Mouse (Mus musculus) layer of hippocampus, adult 8-10 months (tissue): ENCODE data around the gene Ankrd44. TPM values are rescaled to one million over a fixed set of nuclear protein-coding genes. Genes with fewer than 3 reads are reported as not detected.

Experiments
- DNase-seq, 2 experiments: peaks; one replicate each; pipeline ENCODE4 v3.0.0; 2022; ENCODE audit warnings: low spot score in 2 of 2
- total RNA-seq, 4 experiments: library from RNA; stranded (reverse); gene quantifications; 2 replicates each; pipeline ENCODE4 v1.2.4; 2022

Ankrd44 gene
- total RNA-seq, 4 experiments from 2014 or later = 11.5 to 27.2 (median 18.7) TPM

DNA sequence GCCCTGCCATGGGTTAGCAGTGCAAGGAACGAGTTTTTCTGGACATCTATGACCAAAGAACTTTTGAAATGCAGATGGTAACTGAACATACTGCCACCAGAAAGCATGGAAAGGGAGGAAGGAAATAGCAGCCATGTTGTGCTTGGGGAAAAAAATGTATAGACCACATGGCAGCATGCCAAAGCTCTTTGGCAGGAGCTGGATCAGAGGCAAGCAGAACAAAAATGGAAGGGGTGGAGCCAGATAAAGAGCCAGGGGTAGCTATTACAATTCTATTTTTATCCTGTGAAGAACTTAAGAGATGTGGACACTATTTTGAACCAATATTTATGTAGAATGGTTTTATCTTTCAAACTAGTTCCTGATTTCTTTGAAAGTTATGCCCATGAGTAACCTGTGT, 215.6 kb downstream of the Ankrd44 start:
- DNase-seq = no peak

GRCm38 (mm10) chr1:54707888-54708565, 218.2 kb downstream of the Ankrd44 start:
- peak; percentile 24 to 29 for DNase-seq

- DNase-seq = no peak
Observed at GRCm38 (mm10) chr1:54707036-54707887, 218.9 kb downstream of the Ankrd44 start.

GRCm38 (mm10) chr1:54706621-54707020, 219.6 kb downstream of the Ankrd44 start:
- no peak for DNase-seq

DNA sequence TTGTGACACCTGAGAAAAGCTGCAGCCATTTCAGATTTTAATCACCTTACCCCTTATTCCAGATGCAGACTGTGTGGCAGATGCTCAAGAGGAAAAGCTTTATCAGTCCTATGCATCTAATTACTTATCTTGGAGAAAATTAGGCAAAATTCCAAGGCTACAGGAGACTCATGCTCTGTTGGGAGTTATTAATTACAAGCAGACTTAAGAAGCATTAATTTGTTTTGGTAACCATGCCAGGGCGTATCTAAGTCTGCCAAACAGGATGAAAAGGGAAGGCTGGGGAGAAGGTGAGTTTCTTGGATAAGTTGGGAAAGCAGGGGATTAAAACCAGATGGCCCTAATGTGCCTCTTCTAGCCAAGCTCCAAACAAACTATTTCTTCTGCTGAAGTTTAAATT, 222.7 kb downstream of the Ankrd44 start:
- DNase-seq = no peak

DNA sequence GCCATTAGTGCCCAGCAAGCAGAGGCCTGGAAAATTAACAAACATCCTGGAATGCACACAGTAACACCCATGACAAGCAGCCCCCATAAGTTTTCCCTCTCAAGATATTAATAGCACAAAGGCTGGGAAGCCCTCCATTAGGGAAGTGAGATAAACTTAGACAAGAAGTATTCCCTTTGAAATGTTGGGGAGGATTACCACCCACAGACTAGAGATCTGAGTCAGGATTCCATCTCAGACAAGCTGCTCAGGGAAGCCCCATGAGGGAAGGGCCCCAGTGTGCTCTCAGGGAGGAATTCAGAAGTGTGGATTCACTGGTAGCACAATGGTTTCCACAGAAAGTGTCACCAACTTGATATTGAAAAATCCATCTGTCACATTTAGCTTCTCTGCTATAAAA, 223.3 kb downstream of the Ankrd44 start:
- DNase-seq = no peak

DNA sequence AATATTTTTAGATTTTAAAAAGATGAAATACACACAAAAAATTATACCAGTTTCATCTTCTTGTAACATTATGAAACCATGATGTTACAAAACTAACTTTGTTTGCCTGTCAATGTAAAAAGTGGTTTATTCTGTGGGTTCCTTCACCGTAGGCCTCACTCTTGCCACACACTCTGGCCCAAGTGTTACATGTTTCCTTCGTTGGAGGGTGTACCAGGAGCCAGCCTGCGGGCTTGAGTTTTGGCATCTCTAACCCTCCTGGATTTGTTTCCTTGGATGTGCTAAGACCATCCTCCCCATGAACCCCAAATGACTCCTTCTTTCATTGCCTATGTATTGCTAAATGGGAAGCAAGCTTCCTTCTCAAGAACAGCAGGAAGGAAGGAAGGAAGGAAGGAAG, 230.8 kb downstream of the Ankrd44 start:
- DNase-seq = no peak

DNA sequence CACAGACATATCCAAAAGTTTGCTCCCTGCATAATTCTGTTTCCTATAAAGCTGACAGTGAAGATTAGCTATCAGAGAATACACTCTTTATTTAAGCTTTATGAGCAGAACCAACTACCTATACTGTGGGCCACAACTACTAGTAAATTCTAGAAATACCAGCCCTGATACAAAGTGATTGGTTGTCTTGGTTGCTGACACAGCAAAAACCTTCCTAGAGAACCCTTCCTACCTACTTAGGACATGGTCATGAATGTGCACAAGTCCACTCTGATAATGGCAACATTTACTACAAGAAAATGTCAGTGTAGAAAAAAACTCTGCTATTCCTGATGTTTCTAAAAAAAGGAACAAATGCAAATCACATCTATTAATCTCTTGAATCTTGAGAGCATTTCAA, 234.4 kb downstream of the Ankrd44 start:
- no peak for DNase-seq

GRCm38 (mm10) chr1:54690291-54690965, 235.8 kb downstream of the Ankrd44 start:
- DNase-seq = no peak

DNA sequence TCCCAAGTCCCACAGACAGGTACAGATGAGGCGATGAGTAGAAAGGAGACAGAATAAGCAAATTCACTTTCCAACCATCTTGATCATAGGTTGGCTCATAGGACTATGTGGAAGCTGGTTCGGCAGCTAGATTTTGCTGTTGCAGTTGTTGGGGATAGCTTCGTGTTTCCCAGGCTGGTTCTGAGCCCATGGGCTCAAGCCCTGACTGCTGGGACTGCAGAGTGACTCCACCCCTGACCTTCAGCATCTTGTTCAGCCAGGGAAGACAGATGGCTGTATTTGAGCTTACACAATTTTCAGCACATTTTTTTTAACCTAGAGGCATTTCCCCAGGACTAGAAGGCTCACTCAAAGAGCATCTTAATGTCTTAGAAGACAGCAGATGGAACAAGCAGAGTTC, 237.7 kb downstream of the Ankrd44 start:
- DNase-seq = no peak

DNA sequence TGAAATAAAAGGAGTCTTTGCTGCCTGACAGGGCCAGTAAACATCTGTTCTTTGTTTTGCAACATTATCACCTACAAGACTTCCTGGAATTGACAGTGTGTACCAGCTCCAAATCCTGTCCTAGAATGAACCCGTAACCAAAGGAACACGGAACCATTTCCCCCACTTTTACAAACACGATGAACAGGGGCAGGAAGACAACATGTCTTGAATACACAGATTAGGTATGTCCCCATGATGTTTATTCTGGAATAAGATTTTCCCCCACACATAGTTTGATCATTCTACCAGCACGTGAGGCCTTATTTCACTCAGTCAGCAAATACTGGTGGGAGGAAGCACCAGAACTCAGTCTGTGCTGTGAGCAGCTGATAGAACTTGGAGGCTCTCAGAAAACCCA, 241.9 kb downstream of the Ankrd44 start:
- no peak for DNase-seq

GRCm38 (mm10) chr1:54679556-54679955, 246.6 kb downstream of the Ankrd44 start:
- no peak for DNase-seq

DNA sequence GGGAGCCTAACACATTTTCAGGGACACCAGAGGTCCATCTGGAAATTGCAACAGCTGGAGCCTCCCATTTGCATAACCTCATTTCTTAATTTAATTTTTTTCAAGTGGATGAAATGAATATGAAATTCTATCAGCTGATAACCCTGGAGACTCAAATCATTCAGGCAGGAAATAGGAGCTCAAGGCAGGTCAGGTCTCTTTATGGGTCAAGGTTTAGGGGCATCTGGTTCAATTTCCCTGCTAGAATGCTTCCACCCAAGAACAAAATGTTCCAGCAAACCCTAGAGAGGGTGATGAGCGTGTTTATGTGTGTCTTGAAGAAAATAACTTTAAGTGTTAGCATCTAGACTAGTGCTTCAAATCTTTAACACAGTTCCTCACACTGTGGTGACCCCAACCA, 248.2 kb downstream of the Ankrd44 start:
- DNase-seq = no peak

DNA sequence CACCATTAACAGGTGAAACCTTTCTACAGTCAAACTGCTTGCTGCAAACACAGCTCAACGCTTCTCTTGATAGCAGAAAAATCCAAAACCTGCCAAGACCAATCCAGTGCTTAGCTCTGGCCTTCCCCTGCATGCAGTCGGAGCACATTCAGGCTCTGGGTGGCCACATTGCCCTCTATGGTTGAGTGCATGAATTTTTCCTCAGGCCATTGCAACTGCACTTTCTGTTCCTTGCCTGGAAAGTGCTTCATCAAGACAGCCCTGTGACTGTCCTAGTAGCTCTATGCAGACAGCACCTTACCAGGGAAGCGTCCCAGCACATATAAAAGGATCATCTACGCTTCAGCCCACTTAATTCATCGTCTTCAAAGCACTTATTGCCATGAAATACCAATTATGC, 250.7 kb downstream of the Ankrd44 start:
- DNase-seq = no peak

- no peak for DNase-seq
Observed at GRCm38 (mm10) chr1:54667991-54668390, 258.2 kb downstream of the Ankrd44 start.

- peak; percentile 12 to 20 for DNase-seq
Observed at GRCm38 (mm10) chr1:54665582-54666405, 260.4 kb downstream of the Ankrd44 start.

GRCm38 (mm10) chr1:54665095-54665494, 261.1 kb downstream of the Ankrd44 start:
- no peak for DNase-seq

DNA sequence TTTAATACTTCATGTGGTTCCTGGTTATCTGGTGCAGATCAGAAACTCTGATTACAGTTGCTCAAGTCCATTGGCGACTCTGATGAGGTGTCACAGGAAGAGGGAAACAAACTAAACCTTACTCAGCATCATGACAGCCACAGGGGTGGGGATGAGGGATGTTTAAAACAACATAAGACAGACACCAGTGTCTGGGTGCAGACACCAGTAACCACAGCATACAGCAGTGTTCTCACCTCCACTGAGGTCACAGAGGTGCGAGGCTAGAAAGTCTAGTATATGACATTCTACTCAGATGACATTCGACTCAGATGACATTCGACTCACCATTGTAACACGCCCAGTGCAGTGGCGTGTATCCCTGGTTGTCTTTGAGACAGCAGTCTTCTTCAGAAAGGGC, 265.5 kb downstream of the Ankrd44 start:
- no peak for DNase-seq

DNA sequence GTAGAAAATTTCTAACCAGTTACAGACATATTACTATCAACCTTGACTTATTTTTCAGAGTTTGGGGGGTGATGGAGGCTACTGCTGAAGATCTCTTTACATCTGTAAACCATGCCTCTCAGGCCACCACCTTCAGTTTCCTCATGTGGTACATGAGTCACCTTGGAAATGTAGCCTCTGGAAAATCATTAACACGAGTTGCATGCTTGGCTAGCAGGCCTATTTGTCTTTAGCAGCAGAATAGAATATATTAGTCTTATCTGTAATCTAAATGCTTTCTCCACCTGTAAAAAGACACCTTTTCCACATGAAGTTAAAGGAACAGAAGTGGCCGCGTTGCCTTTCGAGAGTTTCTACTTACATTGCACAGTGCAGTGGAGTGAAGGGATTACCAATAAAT, 267.6 kb downstream of the Ankrd44 start:
- DNase-seq = no peak

DNA sequence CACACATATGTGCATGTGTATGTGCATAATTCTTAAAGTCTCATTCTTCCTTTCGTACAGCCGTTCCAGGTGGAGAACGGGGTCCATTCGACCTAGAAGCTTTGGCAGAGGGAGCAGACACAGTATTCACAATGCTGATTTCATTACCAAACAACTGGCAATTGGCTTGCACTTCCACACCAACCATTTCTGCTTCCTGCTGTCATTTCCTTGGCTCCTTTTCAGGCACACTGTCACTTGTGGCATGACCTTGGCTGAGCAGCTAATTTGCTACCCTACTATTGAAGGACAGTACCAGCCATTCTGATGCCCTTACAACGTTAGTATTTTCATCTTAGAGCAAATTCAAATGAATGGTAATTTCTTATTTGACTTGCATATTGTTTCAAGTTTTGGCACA, 277.9 kb downstream of the Ankrd44 start:
- DNase-seq = no peak

DNA sequence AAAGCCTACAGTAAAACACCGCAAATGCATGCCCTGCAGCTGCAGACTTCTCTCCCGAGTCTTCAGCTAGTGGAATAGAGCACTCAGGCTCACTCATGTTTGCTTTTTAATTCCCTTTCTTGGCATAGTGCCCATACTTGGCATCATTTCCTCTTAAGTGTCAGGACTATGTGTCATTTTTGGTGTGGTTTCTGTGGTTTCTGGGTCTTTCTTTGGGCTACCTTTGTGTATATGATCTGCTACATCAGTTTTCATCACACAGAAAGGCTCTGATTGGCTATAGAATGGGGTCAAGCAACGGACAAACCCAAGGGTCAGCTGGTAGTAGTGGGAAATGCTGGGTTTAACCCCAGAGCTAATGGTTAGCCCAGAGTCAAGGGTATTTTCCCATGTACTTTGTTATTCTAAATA, 278.8 kb downstream of the Ankrd44 start:
- DNase-seq = no peak
